Mouse (Mus musculus) heart, embryonic 15.5 days (tissue): ENCODE measurements at regions not wholly inside any gene's neighbourhood (a gene's known extent, or its start where the extent isn't known, plus 50 kb on each side); places are given as distances from the start of the nearest gene placed in this dataset.

Experiments used
- ATAC-seq: fragments of 200-750 bp; cut with Nextera tagmentation; replicated peaks from 2 replicates; pipeline ENCODE4 v1.8.0; 2017; ENCODE audit warnings: low read depth, moderate TSS enrichment; ENCODE audit not compliant: insufficient number of reproducible peaks, insufficient read depth, low FRiP score
- H3K27ac ChIP-seq: fragments of 300-500 bp; sonication (generic); 2 replicates; pipeline ENCODE4 v1.5.1; 2015; ENCODE audit warnings: mild to moderate bottlenecking, inconsistent platforms
- H3K27me3 ChIP-seq: fragments of 300-500 bp; sonication (generic); 2 replicates; pipeline ENCODE4 v1.6.1; 2015; ENCODE audit warnings: inconsistent platforms
- H3K36me3 ChIP-seq: fragments of 300-500 bp; sonication (generic); 2 replicates; pipeline ENCODE4 v1.6.1; 2015; ENCODE audit warnings: mild to moderate bottlenecking, inconsistent platforms
- H3K4me1 ChIP-seq: fragments of 300-500 bp; sonication (generic); replicated peaks from 2 replicates; pipeline ENCODE4 v1.6.1; 2015; ENCODE audit warnings: inconsistent platforms
- H3K4me2 ChIP-seq: fragments of 300-500 bp; sonication (generic); 2 replicates; pipeline ENCODE4 v1.6.1; 2015; ENCODE audit warnings: inconsistent platforms, mild to moderate bottlenecking, moderate library complexity
- H3K4me3 ChIP-seq: fragments of 300-500 bp; sonication (generic); 2 replicates; pipeline ENCODE4 v1.5.1; 2015; ENCODE audit warnings: mild to moderate bottlenecking, inconsistent platforms
- H3K9ac ChIP-seq: fragments of 300-500 bp; sonication (generic); 2 replicates; pipeline ENCODE4 v1.6.1; 2015; ENCODE audit warnings: mild to moderate bottlenecking, inconsistent platforms
- H3K9me3 ChIP-seq: fragments of 300-500 bp; sonication (generic); replicated peaks from 2 replicates; pipeline ENCODE4 v1.6.1; 2016; ENCODE audit warnings: inconsistent platforms
- WGBS: fragments of 180-500 bp; shearing (Covaris S2); methylation state at CpG from one replicate; pipeline ENCODE4 v1.1.7; 2015; ENCODE audit warnings: mixed read lengths; 5-methylcytosine and 5-hydroxymethylcytosine counted together

- WGBS, result 77% methylated on average over 3 of the region's 3 CpGs
- no peak for ATAC-seq
Measured at GRCm38 (mm10) chr9:52376914-52377313, 208.5 kb upstream of the Zc3h12c start.

GRCm38 (mm10) chr9:52371296-52371695 lies 202.9 kb upstream of the Zc3h12c start:
- Histone ChIP-seq H3K4me2 (no peak overlapping the region), H3K4me1 (no peaks in the 10 kb centered on the region), H3K27me3 (no peaks in the 10 kb centered on the region), H3K4me3 (no peak overlapping the region), H3K9me3 (no peaks in the 10 kb centered on the region), H3K27ac (no peak overlapping the region), H3K36me3 (no peaks in the 10 kb centered on the region), H3K9ac (no peak overlapping the region)
- WGBS, result 87% methylated on average over 1 of the region's 1 CpGs
- ATAC-seq, result no peak

More at GRCm38 (mm10) chr9:52376914-52377313, 208.5 kb upstream of the Zc3h12c start:
- Histone ChIP-seq H3K4me1 (no peaks in the 10 kb centered on the region), H3K4me3 (no peak overlapping the region), H3K9me3 (no peaks in the 10 kb centered on the region), H3K4me2 (no peak overlapping the region), H3K9ac (no peak overlapping the region), H3K27ac (no peak overlapping the region), H3K36me3 (no peaks in the 10 kb centered on the region), H3K27me3 (no peaks in the 10 kb centered on the region)

GRCm38 (mm10) chr9:52368911-52369310 lies 200.5 kb upstream of the Zc3h12c start:
- no peak for ATAC-seq
- no peak overlapping the region for H3K4me2 ChIP-seq
- H3K36me3 ChIP-seq, result no peaks in the 10 kb centered on the region
- no peak overlapping the region for H3K9ac ChIP-seq
- 68% methylated on average over 9 of the region's 9 CpGs for WGBS
- H3K9me3 ChIP-seq, result no peaks in the 10 kb centered on the region
- no peaks in the 10 kb centered on the region for H3K4me1 ChIP-seq
- no peaks in the 10 kb centered on the region for H3K27me3 ChIP-seq
- no peak overlapping the region for H3K4me3 ChIP-seq
- no peak overlapping the region for H3K27ac ChIP-seq

GRCm38 (mm10) chr9:52368080-52368479 lies 199.7 kb upstream of the Zc3h12c start:
- Histone ChIP-seq H3K4me2 (no peak overlapping the region), H3K9me3 (no peaks in the 10 kb centered on the region), H3K4me1 (no peaks in the 10 kb centered on the region), H3K36me3 (no peaks in the 10 kb centered on the region), H3K4me3 (no peak overlapping the region), H3K27me3 (no peaks in the 10 kb centered on the region), H3K9ac (no peak overlapping the region), H3K27ac (no peak overlapping the region)
- 58% methylated on average over 3 of the region's 3 CpGs for WGBS
- no peak for ATAC-seq

- Histone ChIP-seq H3K4me1 (no peaks in the 10 kb centered on the region), H3K9me3 (no peaks in the 10 kb centered on the region), H3K9ac (no peak overlapping the region), H3K27ac (no peak overlapping the region), H3K27me3 (no peaks in the 10 kb centered on the region), H3K4me2 (no peak overlapping the region), H3K4me3 (no peak overlapping the region), H3K36me3 (no peaks in the 10 kb centered on the region)
- no peak for ATAC-seq
- 64% methylated on average over 9 of the region's 9 CpGs for WGBS
Measured at GRCm38 (mm10) chr9:52366046-52366445, 197.7 kb upstream of the Zc3h12c start.

- Histone ChIP-seq H3K9me3 (no peaks in the 10 kb centered on the region), H3K9ac (no peak overlapping the region), H3K4me1 (no peaks in the 10 kb centered on the region), H3K27ac (no peak overlapping the region), H3K4me3 (no peak overlapping the region), H3K27me3 (no peaks in the 10 kb centered on the region), H3K36me3 (no peaks in the 10 kb centered on the region), H3K4me2 (no peak overlapping the region)
- WGBS, result 66% methylated on average over 2 of the region's 2 CpGs
- no peak for ATAC-seq
Measured at GRCm38 (mm10) chr9:52361599-52361998, 193.2 kb upstream of the Zc3h12c start.

GRCm38 (mm10) chr9:52359416-52359815 lies 191.0 kb upstream of the Zc3h12c start:
- Histone ChIP-seq H3K27me3 (no peaks in the 10 kb centered on the region), H3K36me3 (no peaks in the 10 kb centered on the region), H3K4me1 (no peaks in the 10 kb centered on the region), H3K9me3 (no peaks in the 10 kb centered on the region), H3K9ac (no peak overlapping the region), H3K4me2 (no peak overlapping the region), H3K4me3 (no peak overlapping the region), H3K27ac (no peak overlapping the region)
- WGBS, result 55% methylated on average over 3 of the region's 3 CpGs
- ATAC-seq, result no peak

GRCm38 (mm10) chr9:52356549-52356948 lies 188.2 kb upstream of the Zc3h12c start:
- Histone ChIP-seq H3K27ac (no peak overlapping the region), H3K4me3 (no peak overlapping the region), H3K27me3 (no peaks in the 10 kb centered on the region), H3K9me3 (no peaks in the 10 kb centered on the region), H3K9ac (no peak overlapping the region), H3K4me2 (no peak overlapping the region), H3K36me3 (no peaks in the 10 kb centered on the region), H3K4me1 (no peaks in the 10 kb centered on the region)
- no peak for ATAC-seq
- WGBS, result 58% methylated on average over 3 of the region's 3 CpGs

GRCm38 (mm10) chr9:52355187-52355982 lies 187.0 kb upstream of the Zc3h12c start:
- H3K27ac ChIP-seq, result no peak overlapping the region
- ATAC-seq, result no peak
- H3K9ac ChIP-seq, result no peak overlapping the region
- no peaks in the 10 kb centered on the region for H3K4me1 ChIP-seq
- no peaks in the 10 kb centered on the region for H3K36me3 ChIP-seq
- no peak overlapping the region for H3K4me3 ChIP-seq
- no peak overlapping the region for H3K4me2 ChIP-seq
- WGBS, result 56% methylated on average over 10 of the region's 10 CpGs
- H3K27me3 ChIP-seq, result no peaks in the 10 kb centered on the region
- no peaks in the 10 kb centered on the region for H3K9me3 ChIP-seq

GRCm38 (mm10) chr9:52348536-52349527 lies 180.5 kb upstream of the Zc3h12c start:
- Histone ChIP-seq H3K4me1 (no peaks in the 10 kb centered on the region), H3K9ac (no peak overlapping the region), H3K27me3 (no peaks in the 10 kb centered on the region), H3K4me3 (no peak overlapping the region), H3K9me3 (no peaks in the 10 kb centered on the region), H3K4me2 (no peak overlapping the region), H3K36me3 (no peaks in the 10 kb centered on the region), H3K27ac (no peak overlapping the region)
- 77% methylated on average over 7 of the region's 7 CpGs for WGBS
- ATAC-seq, result no peak

- Histone ChIP-seq H3K36me3 (no peaks in the 10 kb centered on the region), H3K9ac (no peak overlapping the region), H3K4me3 (no peak overlapping the region), H3K27me3 (no peaks in the 10 kb centered on the region), H3K9me3 (no peaks in the 10 kb centered on the region), H3K4me2 (no peak overlapping the region), H3K27ac (no peak overlapping the region), H3K4me1 (no peaks in the 10 kb centered on the region)
- 58% methylated on average over 2 of the region's 2 CpGs for WGBS
- ATAC-seq, result no peak
Measured at GRCm38 (mm10) chr9:52344177-52344877, 176.0 kb upstream of the Zc3h12c start.
